Mouse (Mus musculus): ENCODE data around the gene Babam2. TPM values are rescaled to one million over a fixed set of nuclear protein-coding genes. Genes with fewer than 3 reads are reported as not detected.

Gene Babam2
- polyA plus RNA-seq, 1 experiment: 18.4 TPM

DNA sequence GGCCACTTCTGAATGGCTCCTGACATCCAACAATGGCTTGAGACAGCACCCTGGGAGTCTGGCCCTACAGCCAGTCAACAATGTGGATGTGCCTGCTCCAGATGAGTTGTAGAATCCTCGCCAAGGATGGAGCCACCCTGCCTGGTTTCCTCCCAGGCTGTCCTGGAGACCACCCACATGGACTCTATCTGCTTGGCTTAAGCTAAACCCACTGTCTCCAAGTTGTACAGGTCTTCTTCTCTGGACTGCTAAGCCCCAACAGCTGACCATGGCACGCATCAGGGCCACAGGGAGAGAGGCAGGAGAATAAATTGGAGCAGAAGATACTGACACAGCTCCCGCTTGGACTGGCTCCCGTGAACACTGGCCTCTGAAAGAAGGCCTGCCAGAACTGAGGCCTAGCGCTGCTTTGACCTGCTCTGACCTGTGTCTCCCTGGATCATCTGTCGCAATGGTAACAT is 405.5 kb downstream of the Babam2 start:
- H3K27me3 ChIP-seq (ENCODE audit: control insufficient read depth, insufficient read depth, low read length): no peaks in the 10 kb centered on the region
- peak overlapping the region; percentile 34; the same call in 1 of the 2 replicates for H3K27ac ChIP-seq (ENCODE audit: insufficient read depth, low read depth, low read length)
- peaks cover 8% of the 10 kb centered on the region; the same call in 1 of the 2 replicates for H3K4me1 ChIP-seq (ENCODE audit: control insufficient read depth, insufficient read depth, insufficient read length, low read length)
- TF ChIP-seq CTCF (IDR thresholded peaks at IDR 0.05; ENCODE audit: extremely low read depth, insufficient read length, insufficient replicate concordance, low read depth, low read length): no peak
- 74% methylated on average over 6 of the region's 6 CpGs for WGBS
- no peaks in the 10 kb centered on the region for H3K36me3 ChIP-seq (ENCODE audit: control insufficient read depth, insufficient read depth, low read length)
- no peak overlapping the region for H3K4me3 ChIP-seq (ENCODE audit: low read depth, low read length)

DNA sequence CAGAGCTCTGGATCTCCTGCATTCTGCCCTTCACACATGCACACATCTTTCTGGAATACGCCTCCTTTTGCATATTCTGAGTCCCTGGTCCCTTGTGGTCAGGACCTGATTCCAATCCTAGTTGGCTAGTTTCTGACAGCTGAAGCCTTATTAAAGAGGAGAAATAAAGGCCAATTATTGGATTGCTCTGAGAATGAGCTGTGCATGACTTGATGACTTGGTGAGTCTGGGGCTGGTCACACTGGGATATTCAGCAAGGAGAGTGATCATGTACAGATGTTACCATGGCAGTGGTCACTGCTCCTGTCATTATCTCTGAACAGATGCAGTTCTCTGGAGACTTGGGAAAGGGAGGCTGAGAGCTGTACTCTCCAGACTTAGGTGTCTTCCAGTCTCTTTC is 406.1 kb downstream of the Babam2 start:
- TF ChIP-seq POLR2A (IDR thresholded peaks at IDR 0.05; ENCODE audit: low read depth, low read length): no peak
- no peak for TF ChIP-seq CTCF (IDR thresholded peaks at IDR 0.05; ENCODE audit: extremely low read depth, insufficient read length, insufficient replicate concordance, low read depth, low read length)
- no peak overlapping the region for H3K4me3 ChIP-seq (ENCODE audit: low read depth, low read length)
- H3K4me1 ChIP-seq (ENCODE audit: control insufficient read depth, insufficient read depth, insufficient read length, low read length): peaks cover 8% of the 10 kb centered on the region; the same call in 1 of the 2 replicates
- 95% methylated on average over 1 of the region's 1 CpGs for WGBS
- H3K36me3 ChIP-seq (ENCODE audit: control insufficient read depth, insufficient read depth, low read length): no peaks in the 10 kb centered on the region
- H3K27ac ChIP-seq (ENCODE audit: insufficient read depth, low read depth, low read length): no peak overlapping the region
- H3K27me3 ChIP-seq (ENCODE audit: control insufficient read depth, insufficient read depth, low read length): no peaks in the 10 kb centered on the region

DNA sequence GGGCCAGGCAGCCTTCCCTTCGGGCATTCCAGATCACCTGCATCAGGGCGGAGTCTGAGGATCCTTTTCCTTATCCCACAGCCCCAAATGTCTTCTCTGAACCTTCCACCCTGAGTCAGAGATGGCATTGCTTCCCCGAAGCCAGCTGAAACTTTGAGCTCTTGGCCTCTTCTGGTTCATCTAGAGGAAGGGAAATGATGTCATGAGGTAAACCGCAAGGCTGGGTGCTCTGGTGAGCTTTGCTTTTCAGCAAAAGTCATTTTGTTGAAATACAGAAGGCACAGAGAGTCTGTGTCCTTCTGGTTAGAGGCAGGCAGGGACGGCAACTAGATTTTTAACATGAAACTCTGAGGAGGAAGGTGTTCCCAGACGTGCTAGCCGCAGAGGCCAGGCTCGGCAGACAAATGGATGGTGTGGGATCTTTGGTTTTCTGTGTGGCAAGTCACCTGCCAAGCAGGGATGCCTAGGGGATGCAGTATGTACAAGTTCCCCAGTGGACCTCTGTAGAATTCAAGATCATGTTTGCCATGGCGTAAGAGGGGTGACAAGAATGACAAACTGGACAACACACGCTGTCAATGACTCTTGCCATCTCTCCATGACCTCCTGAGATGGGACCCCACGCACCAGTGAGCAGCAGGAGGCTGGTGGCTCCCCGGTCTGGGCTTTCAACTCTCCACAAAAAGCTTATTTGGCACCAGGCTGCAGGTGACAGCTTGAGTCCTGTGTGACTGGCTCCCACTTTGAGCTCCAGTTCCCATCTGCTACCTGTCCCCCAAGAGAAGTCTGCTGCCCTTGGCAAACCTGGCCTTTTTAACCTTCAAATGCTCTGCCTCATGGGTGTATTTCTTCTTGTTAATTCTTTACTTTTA is 406.9 kb downstream of the Babam2 start:
- 79% methylated on average over 12 of the region's 12 CpGs for WGBS
- Histone ChIP-seq H3K27ac (ENCODE audit: insufficient read depth, low read depth, low read length) (no peak overlapping the region), H3K27me3 (ENCODE audit: control insufficient read depth, insufficient read depth, low read length) (no peaks in the 10 kb centered on the region), H3K36me3 (ENCODE audit: control insufficient read depth, insufficient read depth, low read length) (no peaks in the 10 kb centered on the region), H3K4me3 (ENCODE audit: low read depth, low read length) (no peak overlapping the region), H3K4me1 (ENCODE audit: control insufficient read depth, insufficient read depth, insufficient read length, low read length) (peaks cover 8% of the 10 kb centered on the region; the same call in 1 of the 2 replicates)
- TF ChIP-seq POLR2A (IDR thresholded peaks at IDR 0.05; ENCODE audit: low read depth, low read length): no peak
- TF ChIP-seq CTCF (IDR thresholded peaks at IDR 0.05; ENCODE audit: extremely low read depth, insufficient read length, insufficient replicate concordance, low read depth, low read length): no peak

DNA sequence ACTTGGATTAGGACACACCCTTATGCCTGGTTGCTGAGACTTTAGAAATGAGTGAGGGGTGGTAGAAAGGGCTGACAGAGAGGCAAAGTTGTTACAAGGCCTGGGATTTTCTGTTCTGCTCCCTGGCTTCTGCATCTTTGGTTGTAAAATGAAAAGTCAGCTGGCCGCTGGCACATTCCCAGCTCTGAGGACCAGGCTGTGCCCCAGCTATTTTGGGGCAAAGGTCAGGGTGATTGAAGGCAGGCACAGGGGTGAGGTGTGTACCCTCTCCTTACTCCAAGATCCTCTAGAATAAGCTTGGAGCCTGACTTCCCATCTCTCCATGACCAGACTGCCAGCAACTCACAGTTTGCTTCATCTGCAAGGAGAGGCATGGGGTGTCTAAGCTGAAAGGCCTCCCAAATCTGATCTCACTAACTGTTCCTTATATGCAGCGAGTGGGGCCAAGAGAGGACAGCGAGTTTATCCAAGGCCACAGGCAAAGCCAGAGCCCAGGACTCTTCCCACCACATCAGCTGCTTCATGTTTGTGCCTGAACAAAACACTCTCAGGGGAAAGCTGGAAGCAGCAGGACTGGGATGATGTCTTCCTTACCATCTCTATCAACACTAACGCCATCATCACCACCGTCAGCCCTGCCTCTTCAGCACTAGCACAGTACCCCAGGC is 409.1 kb downstream of the Babam2 start:
- Histone ChIP-seq H3K4me3 (ENCODE audit: low read depth, low read length) (no peak overlapping the region), H3K27ac (ENCODE audit: insufficient read depth, low read depth, low read length) (peak overlapping the region; percentile 42), H3K4me1 (ENCODE audit: control insufficient read depth, insufficient read depth, insufficient read length, low read length) (peaks cover 8% of the 10 kb centered on the region; the same call in 1 of the 2 replicates), H3K27me3 (ENCODE audit: control insufficient read depth, insufficient read depth, low read length) (no peaks in the 10 kb centered on the region), H3K36me3 (ENCODE audit: control insufficient read depth, insufficient read depth, low read length) (no peaks in the 10 kb centered on the region)
- no peak for TF ChIP-seq POLR2A (IDR thresholded peaks at IDR 0.05; ENCODE audit: low read depth, low read length)
- TF ChIP-seq CTCF (IDR thresholded peaks at IDR 0.05; ENCODE audit: extremely low read depth, insufficient read length, insufficient replicate concordance, low read depth, low read length): no peak
- WGBS: 64% methylated on average over 5 of the region's 5 CpGs

DNA sequence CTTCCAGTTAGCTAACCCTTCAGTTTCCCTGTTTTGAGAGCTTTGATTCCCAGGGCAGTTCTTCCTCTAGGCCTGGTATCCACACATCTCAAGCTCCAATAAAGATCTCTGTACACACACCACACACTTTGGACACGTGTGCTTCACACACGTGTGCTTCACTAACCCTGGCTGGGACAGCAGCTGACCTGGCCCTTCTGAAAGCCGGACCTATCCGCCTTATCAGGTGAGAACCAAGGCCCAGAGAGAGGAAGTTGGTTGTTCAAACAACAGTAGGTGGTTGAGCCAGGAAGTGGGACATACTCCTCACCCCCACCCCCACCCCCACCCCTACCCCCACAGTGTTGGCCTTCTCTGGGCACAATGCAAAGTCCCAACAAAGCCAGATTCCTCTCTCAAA is 413.2 kb downstream of the Babam2 start:
- H3K4me3 ChIP-seq (ENCODE audit: low read depth, low read length): no peak overlapping the region
- H3K36me3 ChIP-seq (ENCODE audit: control insufficient read depth, insufficient read depth, low read length): no peaks in the 10 kb centered on the region
- H3K4me1 ChIP-seq (ENCODE audit: control insufficient read depth, insufficient read depth, insufficient read length, low read length): no peaks in the 10 kb centered on the region
- H3K27me3 ChIP-seq (ENCODE audit: control insufficient read depth, insufficient read depth, low read length): no peaks in the 10 kb centered on the region
- TF ChIP-seq CTCF (IDR thresholded peaks at IDR 0.05; ENCODE audit: extremely low read depth, insufficient read length, insufficient replicate concordance, low read depth, low read length): no peak
- no peak for TF ChIP-seq POLR2A (IDR thresholded peaks at IDR 0.05; ENCODE audit: low read depth, low read length)
- H3K27ac ChIP-seq (ENCODE audit: insufficient read depth, low read depth, low read length): no peak overlapping the region
- WGBS: 67% methylated on average over 4 of the region's 4 CpGs

DNA sequence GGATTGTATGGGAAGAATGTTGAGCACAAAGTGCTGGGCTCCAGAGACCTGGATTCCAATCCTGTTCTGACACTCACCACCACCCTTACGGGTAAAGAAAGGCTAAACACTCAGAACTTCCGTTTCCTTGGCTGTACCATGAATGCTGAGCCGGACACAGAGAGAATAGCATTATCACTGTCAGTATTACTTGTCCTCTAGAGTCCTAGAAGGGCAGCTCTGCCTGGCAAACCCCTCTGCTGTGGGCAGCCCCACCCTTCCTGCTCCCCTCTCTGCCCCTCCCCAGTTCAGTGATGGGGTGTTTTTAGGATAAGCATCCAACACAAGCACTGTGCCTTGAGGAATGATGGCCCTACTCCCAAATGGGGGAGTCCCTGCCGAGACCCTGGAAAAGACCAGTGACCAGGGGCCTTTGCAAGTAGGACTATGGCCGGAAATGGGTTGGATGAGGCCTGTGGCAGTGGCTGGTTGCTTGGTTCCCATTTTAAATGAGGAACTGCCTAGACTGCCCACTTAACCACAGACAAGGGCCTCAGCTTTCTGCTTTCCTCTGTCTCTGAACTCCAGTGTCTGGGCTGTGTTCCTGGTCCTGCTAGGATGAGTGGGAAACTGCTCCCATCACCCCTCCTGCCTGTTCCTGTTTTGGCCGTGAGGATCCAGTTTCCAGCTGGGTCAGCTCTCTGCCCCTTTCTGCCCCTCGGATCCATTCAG is 414.9 kb downstream of the Babam2 start:
- Histone ChIP-seq H3K4me1 (ENCODE audit: control insufficient read depth, insufficient read depth, insufficient read length, low read length) (no peaks in the 10 kb centered on the region), H3K27me3 (ENCODE audit: control insufficient read depth, insufficient read depth, low read length) (no peaks in the 10 kb centered on the region), H3K4me3 (ENCODE audit: low read depth, low read length) (no peak overlapping the region), H3K27ac (ENCODE audit: insufficient read depth, low read depth, low read length) (no peak overlapping the region), H3K36me3 (ENCODE audit: control insufficient read depth, insufficient read depth, low read length) (no peaks in the 10 kb centered on the region)
- WGBS: 78% methylated on average over 7 of the region's 7 CpGs
- no peak for TF ChIP-seq POLR2A (IDR thresholded peaks at IDR 0.05; ENCODE audit: low read depth, low read length)
- no peak for TF ChIP-seq CTCF (IDR thresholded peaks at IDR 0.05; ENCODE audit: extremely low read depth, insufficient read length, insufficient replicate concordance, low read depth, low read length)

Data from small intestine, adult 2 months (tissue).